Mouse (Mus musculus) WW6 (cell line): ENCODE measurements around the gene Spata2l.
A peak's percentile ranks its signal among the peaks of the same experiment; 100 is the strongest.
"Not testable (repeated sequence)": the region's sequence is repeated elsewhere in the genome, so short reads cannot be mapped to it uniquely, and the experiment has no call there.

ENCODE experiments used
- DNase-seq: peaks from one replicate; pipeline ENCODE4 v3.0.0-alpha.2; 2013; ENCODE audit warnings: low read depth, low spot score

The Spata2l gene

DNA sequence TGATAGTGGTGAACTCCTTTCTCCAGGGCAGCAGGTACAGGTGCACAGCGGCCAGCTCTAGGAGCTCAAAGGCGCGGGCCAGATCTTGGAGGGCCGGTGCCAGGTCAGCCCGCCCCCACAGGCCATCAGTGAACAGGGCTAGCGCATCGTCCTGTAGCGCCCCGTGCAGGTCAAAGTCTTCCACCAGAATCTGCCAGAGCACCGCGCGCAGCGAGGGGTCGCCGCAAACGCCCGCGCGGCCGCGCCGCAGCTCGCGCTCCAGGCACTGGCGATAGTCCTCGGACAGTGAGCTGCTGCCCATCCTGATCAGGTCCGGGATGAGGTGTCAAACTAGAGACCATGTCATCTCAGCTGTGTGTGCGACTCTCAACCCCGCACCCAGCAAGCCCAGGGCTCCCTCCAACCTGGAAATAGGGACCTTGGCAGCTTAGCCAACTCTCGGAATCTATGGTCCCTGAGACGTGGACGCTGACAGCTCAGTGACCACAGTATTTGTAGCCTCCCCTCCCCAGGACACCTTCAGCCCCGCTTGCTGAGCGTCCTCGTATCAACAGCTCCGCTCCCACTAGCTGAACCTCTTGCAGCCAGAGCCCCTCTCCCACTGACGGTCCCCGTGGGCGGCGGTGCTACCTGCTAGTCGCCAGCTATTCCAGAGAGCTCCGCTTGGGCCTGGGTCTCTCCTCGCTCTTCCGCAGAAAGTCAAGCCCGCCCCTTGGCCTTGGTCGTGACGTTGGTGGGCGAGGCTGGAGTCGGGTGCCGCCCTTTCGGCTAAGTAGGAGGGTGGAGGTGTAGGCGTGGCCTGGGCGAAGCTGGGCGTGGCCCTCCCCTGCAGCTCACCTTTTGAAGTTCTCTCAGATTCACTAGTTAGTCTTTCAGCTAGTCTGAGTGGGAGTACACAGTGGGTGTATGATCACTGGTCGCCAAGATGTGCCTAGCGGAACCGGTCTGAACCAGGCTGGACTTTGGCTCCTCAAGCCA is at the start of gene Spata2l:
Gene Spata2l, minus strand, starts transcription at position 714 of the 978 bp plus-strand sequence.
- peak; percentile 97 for DNase-seq

DNA sequence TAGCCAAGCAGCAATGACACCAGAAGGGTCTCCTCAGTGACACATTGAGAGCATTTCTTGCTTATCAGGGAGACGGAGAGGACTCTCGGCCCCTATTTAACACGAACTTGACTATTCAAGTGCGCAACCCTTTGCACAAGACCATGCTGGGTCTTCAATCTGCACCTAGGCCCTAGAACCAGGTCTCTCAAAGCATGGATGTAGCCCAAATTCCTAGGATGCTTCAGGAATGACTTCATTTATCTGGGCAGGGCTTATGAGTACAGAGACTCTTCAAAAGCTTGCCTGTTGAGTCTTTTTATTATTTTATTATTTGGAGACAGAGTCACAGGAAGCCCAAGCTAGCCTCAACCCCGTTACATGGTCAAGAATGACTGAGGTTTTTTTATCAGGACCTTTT is 48.5 kb upstream of the Spata2l start:
- no peak for DNase-seq

DNA sequence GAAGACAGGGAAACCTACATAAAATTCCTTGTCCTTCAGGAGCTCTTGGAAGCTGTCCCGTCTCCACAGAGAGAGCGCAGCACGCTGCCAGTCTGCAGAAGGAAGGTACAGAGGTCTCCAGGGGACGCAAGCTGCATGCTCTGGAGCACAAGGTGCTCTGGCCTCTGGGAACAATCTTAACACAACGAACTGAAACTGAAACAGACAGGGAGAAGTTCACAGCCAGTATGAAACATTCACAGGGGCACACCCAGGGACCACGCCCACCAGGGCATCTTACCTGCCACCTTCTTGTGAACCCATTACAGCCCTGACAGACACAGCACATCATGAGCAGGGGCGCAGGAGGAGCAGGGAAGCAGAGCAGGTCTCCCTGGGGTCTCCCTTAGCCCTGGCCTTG is 48.0 kb upstream of the Spata2l start:
- DNase-seq: no peak

DNA sequence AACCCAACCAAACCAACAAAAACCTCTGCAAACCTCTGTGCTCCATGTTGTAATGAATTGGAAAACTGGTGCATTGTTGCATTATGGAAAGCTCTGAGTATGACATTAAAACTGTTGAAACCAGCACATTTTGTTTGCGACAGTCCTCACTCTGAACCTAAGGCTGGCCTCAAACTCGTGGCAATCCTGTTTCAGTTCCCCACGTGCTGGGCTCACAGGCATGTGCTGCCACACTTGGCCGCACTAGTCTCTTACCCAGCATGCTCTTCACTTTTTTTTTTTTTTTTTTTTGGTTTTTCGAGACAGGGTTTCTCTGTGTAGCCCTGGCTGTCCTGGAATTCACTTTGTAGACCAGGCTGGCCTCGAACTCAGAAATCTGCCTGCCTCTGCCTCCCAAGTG is 47.0 kb upstream of the Spata2l start:
- DNase-seq: not testable (repeated sequence)

- DNase-seq: no peak
These were observed 44.5 kb upstream of the Spata2l start for GRCm38 (mm10) chr8:123280302-123281094.

DNA sequence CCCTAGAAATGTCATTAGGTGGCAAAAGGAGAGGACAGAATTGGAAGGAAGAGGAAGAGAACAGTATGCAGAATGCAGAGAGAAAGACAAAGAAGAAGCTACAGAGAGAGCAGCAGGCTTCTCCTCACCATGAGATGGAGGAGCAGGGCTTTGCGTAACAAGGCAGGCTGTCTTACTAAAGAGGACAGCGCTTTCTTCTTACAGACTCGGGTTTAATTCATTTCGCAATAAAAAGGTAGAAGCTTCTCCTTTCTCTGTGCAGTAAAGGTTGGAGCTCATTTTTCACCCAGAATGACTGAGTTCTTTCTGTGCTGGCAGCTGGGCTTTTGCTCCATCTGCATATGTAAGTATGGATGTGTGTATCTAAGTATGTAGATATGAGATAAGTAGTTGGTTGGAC is 43.8 kb upstream of the Spata2l start:
- DNase-seq: no peak

GRCm38 (mm10) chr8:123278445-123278844 is 42.4 kb upstream of the Spata2l start:
- no peak for DNase-seq

GRCm38 (mm10) chr8:123275096-123275495 is 39.1 kb upstream of the Spata2l start:
- DNase-seq: no peak

GRCm38 (mm10) chr8:123274447-123274846 is 38.4 kb upstream of the Spata2l start:
- DNase-seq: no peak

GRCm38 (mm10) chr8:123271901-123272300 is 35.9 kb upstream of the Spata2l start:
- DNase-seq: no peak

DNA sequence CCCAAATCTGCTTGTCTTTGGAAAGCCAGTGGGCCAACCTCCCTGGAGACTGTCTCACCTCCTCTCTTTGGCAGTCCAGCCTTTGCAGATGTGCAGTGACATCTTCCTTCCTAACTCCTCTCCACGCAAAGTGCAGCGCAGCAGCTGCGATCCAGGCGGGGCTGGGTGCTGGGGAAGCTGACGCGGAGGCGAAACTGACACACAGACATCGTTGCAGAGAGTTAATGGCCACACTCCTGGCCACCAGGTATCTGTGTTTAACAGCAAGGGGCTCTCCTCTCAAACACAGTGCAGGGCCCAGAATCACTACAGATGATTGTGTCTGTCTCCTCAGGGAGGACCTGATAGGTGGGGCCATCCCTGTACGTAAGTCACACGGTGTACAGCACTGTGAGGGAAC is 35.1 kb upstream of the Spata2l start:
- no peak for DNase-seq

GRCm38 (mm10) chr8:123267926-123268656 is 32.1 kb upstream of the Spata2l start:
- no peak for DNase-seq

DNA sequence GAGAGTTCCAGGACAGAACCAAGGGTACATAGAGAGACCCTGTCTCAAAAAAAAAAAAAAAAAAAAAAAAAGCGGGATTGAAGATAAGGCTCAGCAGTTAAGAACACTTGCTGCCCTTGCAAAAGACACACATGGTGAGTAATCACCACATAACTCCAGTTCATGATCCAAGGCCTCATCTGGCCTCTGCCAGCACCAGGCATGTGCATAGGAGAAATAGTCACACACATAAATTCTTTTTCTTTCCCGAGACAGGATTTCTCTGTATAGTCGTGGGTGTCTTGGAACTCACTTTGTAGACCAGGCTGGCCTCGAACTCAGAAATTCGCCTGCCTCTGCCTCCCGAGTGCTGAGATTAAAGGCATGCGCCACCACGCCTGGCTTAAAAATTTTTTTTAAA is 21.6 kb upstream of the Spata2l start:
- DNase-seq: not testable (repeated sequence)

- DNase-seq: no peak
These were observed 21.1 kb upstream of the Spata2l start for GRCm38 (mm10) chr8:123257114-123257513.

GRCm38 (mm10) chr8:123255170-123255569 is 19.1 kb upstream of the Spata2l start:
- DNase-seq: no peak

- DNase-seq: peak; percentile 67
These were observed 18.3 kb upstream of the Spata2l start, which contains the start of the genes Zfp276 and Vps9d1 for GRCm38 (mm10) chr8:123254099-123254885. TSS of gene Zfp276 (plus strand) at chr8:123254195. TSS of gene Vps9d1 (minus strand) at chr8:123254348.

GRCm38 (mm10) chr8:123253451-123254098 is 17.5 kb upstream of the Spata2l start:
- no peak for DNase-seq

DNA sequence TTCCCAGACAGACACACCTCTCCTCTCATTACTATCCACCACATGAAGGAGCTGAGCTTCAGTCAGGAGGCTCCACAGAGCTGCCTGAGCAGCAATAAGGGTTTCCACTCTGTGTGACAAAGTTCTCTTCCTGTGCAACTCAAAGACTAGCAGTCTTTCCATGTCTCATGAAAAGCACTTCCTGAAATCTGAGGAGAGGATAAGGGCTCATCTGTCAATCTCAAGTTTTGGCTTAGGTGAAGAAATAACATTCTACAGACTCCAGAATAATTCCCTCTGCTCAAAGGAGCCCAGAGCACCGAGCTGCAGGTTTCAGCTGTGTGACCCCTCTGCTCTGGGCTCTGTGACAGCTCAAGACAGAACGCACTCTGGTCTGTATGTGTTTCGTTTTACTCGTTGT is 16.9 kb upstream of the Spata2l start:
- no peak for DNase-seq

DNA sequence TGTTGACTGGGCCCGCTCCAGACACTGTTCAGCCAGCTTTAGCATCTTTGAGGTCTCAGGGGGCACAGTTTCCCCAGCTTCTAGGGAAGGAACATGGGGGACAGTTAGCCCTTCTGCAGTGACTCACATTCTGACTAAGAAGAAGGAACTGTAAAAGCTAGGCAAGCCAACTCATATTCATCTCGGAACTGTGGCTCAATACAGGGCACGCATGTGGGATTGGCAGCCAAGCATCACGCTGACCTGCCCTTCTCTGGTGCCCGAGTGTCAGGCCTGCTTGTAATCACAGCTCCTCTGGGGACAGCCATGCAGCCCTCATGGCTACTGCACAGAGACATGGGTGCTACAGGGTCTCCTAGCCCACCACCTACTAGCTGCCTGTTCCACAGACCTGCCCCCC is 14.9 kb upstream of the Spata2l start:
- no peak for DNase-seq

DNA sequence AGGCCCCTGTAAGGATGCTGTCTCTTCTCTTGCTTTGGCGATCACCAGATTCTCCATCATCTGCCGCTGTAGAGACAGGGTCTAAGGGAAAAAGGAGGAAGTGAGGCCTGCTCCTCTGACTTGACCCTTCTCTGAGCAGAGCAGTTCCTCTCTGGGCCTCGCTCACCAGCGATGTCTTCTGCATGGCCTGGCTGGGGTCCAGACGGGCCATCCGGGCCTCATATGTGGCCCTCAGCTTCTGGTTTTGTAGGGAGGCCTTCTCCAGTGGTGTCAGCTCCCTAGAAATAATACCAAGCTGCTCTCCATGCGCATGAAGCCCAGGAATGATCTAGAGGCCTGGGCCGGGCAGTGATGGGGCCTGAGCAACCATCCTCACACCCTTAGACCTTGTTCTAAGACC is 12.6 kb upstream of the Spata2l start:
- no peak for DNase-seq
